Mouse (Mus musculus): ENCODE data around the gene Lrrc23. TPM values are rescaled to one million over a fixed set of nuclear protein-coding genes. Genes with fewer than 3 reads are reported as not detected.

Lrrc23 gene
- 4.9 and 5.3 TPM in 2 replicates for polyA plus RNA-seq (2016; fragmentation: Nextera tagmentation; extraction: Ambion mirVana)

- Histone ChIP-seq H3K9me3 (no peaks in the 10 kb centered on the region), H3K27ac (peak within 1 kb of the TSS; percentile 81), H3K4me1 (peaks cover 43% of the 10 kb centered on the region), H3K4me3 (peak within 1 kb of the TSS; percentile 52), H3K27me3 (ENCODE audit: poor library complexity, severe bottlenecking) (peaks cover 30% of the 10 kb centered on the region), H3K36me3 (replicated peaks) (no peaks in the 10 kb centered on the region)
- WGBS = 3% methylated on average over 23 of the region's 23 CpGs
- DNase-seq (ENCODE audit: extremely low spot score, low spot score) = peak; percentile 76
Observed at GRCm38 (mm10) chr6:124779222-124779983, at the start of gene Lrrc23. Gene Lrrc23 (minus strand): TSS chr6:124779727.

DNA sequence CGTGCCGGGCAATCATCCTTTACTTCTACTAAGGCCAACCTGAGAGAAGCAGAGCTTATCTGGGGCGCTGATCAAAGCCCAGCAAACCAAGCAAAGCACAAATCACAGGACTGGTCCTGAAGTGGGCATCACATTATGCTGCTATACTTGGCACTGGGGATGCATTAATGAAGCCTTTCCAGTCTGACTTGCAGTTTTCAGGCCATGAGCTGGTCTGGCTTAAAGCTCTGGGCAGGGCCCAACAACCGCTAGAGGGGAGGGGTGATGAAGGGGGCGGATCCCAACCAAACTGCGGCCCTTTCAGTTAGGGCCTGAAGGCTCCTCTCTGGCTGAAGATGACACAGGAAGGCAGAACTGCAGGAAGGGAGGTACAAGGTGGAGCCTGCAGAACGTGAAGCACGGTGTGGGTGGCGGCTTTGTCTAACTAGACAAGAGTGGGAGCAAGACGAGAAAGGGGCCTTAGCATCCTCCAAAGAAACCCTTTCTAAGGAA, 48.6 kb upstream of the Lrrc23 start:
- H3K9me3 ChIP-seq = no peaks in the 10 kb centered on the region
- peak overlapping the region; percentile 74 for H3K4me3 ChIP-seq
- peaks cover 65% of the 10 kb centered on the region for H3K36me3 ChIP-seq (replicated peaks)
- H3K4me1 ChIP-seq = peaks cover 45% of the 10 kb centered on the region
- H3K27ac ChIP-seq = peak overlapping the region; percentile 93
- H3K27me3 ChIP-seq (ENCODE audit: poor library complexity, severe bottlenecking) = no peaks in the 10 kb centered on the region
- DNase-seq (ENCODE audit: extremely low spot score, low spot score) = peak; percentile 43
- 29% methylated on average over 10 of the region's 10 CpGs for WGBS

GRCm38 (mm10) chr6:124822049-124822448, 42.5 kb upstream of the Lrrc23 start:
- no peak overlapping the region for H3K4me3 ChIP-seq
- H3K27me3 ChIP-seq (ENCODE audit: poor library complexity, severe bottlenecking) = no peaks in the 10 kb centered on the region
- peaks cover 99% of the 10 kb centered on the region for H3K36me3 ChIP-seq (replicated peaks)

DNA sequence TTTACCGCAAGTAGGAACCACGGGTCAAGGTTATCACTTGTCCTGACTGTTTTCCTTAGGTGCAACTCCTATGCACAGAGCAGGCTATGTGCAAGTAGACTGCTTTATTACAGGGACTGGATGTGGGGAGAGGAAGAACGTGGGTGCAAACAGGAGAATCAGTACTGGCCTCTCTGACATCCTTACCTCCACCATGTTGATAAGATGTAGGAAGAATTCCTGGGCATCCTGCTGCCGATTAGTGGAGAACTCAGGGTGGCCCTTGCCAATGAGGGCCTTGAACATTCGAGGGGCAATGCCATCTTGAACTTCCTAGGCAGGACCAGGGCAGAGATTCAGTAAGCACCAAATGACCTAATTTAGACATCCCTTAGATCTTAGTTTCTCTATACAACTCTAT, 41.4 kb upstream of the Lrrc23 start:
- Histone ChIP-seq H3K27ac (no peak overlapping the region), H3K36me3 (replicated peaks) (peaks cover 100% of the 10 kb centered on the region), H3K4me1 (no peaks in the 10 kb centered on the region), H3K9me3 (no peaks in the 10 kb centered on the region), H3K27me3 (ENCODE audit: poor library complexity, severe bottlenecking) (no peaks in the 10 kb centered on the region), H3K4me3 (no peak overlapping the region)
- DNase-seq (ENCODE audit: extremely low spot score, low spot score) = no peak
- WGBS = 92% methylated on average over 5 of the region's 5 CpGs

More at GRCm38 (mm10) chr6:124822049-124822448, 42.5 kb upstream of the Lrrc23 start:
- DNase-seq (ENCODE audit: extremely low spot score, low spot score) = no peak
- Histone ChIP-seq H3K27ac (no peak overlapping the region), H3K4me1 (no peaks in the 10 kb centered on the region), H3K9me3 (no peaks in the 10 kb centered on the region)
- WGBS = 96% methylated on average over 4 of the region's 4 CpGs

DNA sequence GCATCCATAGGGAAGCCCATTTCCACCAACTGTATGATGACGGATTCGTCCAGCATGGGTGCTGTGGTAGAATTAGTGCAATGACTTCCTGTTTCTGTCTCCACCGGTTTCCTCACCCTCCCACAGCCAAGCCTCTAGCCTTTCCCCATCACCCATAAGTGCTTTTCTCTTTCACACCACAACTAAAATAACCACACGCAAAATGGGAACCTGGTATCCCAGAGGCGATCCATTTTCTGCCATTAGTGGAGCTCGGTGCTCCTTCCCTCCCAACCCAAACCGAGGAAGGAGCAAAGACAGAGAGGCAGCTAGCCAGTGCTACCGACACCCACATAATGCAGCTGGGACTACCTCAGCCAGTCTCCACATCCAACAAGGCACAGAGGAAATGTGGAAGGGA, 38.4 kb upstream of the Lrrc23 start:
- WGBS = 91% methylated on average over 8 of the region's 8 CpGs
- H3K27me3 ChIP-seq (ENCODE audit: poor library complexity, severe bottlenecking) = no peaks in the 10 kb centered on the region
- peaks cover 87% of the 10 kb centered on the region for H3K36me3 ChIP-seq (replicated peaks)
- no peaks in the 10 kb centered on the region for H3K9me3 ChIP-seq
- H3K27ac ChIP-seq = no peak overlapping the region
- no peak overlapping the region for H3K4me3 ChIP-seq
- no peak for DNase-seq (ENCODE audit: extremely low spot score, low spot score)
- H3K4me1 ChIP-seq = peaks cover 22% of the 10 kb centered on the region

DNA sequence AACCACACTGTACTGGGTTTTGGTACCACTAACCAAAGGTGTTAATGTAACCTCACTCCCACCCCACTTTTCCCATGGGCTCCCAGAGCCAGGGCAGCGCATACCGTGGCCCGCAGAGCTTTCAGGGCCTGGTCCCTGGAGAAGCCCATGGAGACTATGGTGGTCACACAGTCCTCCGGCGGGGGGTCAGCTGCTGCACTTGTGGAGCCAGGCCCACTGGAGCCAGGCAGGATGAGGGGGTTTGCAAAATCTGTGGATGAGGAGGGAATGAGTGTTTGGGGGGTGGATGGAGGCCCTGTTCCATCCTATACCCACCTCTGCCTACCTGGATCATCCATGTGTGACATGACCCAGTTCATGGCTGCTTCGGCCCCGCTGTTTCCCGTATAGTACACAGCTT, 38.0 kb upstream of the Lrrc23 start:
- WGBS = 97% methylated on average over 8 of the region's 8 CpGs
- no peak for DNase-seq (ENCODE audit: extremely low spot score, low spot score)
- H3K9me3 ChIP-seq = no peaks in the 10 kb centered on the region
- no peaks in the 10 kb centered on the region for H3K27me3 ChIP-seq (ENCODE audit: poor library complexity, severe bottlenecking)
- no peak overlapping the region for H3K4me3 ChIP-seq
- no peak overlapping the region for H3K27ac ChIP-seq
- peaks cover 87% of the 10 kb centered on the region for H3K36me3 ChIP-seq (replicated peaks)
- H3K4me1 ChIP-seq = peaks cover 26% of the 10 kb centered on the region

DNA sequence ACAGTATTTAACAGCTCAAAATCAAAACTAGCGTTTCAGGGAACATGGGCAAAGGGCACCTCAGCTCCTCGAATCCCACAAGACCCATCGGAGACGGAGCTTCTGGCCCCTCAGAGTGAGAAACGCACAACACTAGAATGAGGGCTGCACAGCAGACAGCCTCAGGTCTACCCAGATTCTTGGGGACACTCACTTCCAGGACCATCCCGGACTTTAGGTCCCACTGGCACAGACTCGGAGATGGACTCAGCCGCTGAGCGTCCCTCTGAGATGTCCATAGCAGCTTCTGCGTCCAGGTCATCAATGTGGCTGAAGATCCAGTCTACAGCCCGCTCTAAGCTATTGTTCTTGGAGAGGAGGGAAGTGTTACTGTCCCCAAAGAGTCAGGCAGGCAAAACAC, 37.6 kb upstream of the Lrrc23 start:
- H3K36me3 ChIP-seq (replicated peaks) = peaks cover 87% of the 10 kb centered on the region
- peaks cover 30% of the 10 kb centered on the region for H3K4me1 ChIP-seq
- no peaks in the 10 kb centered on the region for H3K27me3 ChIP-seq (ENCODE audit: poor library complexity, severe bottlenecking)
- H3K27ac ChIP-seq = no peak overlapping the region
- WGBS = 96% methylated on average over 11 of the region's 11 CpGs
- DNase-seq (ENCODE audit: extremely low spot score, low spot score) = no peak
- no peak overlapping the region for H3K4me3 ChIP-seq
- H3K9me3 ChIP-seq = no peaks in the 10 kb centered on the region

DNA sequence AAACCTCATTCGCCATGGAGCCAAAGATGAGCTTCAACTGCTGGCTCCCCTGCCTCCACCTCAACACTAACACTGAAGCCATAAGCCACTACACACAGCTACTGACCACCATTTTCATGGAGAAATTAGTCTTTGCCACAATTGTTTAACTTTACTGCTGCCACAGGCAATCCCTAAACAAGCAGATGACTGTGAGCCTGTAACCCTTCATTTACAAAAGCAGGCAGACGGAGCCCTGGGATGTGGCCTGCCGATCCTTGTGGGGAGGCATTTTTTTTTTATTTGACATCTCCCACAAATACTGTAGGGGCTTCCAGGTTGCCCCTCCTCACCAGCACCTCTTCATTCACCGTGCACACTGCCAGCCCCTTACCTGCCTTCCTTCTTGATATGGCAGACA, 37.1 kb upstream of the Lrrc23 start:
- H3K27me3 ChIP-seq (ENCODE audit: poor library complexity, severe bottlenecking) = no peaks in the 10 kb centered on the region
- H3K4me3 ChIP-seq = no peak overlapping the region
- no peak for DNase-seq (ENCODE audit: extremely low spot score, low spot score)
- H3K4me1 ChIP-seq = peaks cover 36% of the 10 kb centered on the region
- H3K36me3 ChIP-seq (replicated peaks) = peaks cover 87% of the 10 kb centered on the region
- WGBS = 93% methylated on average over 4 of the region's 4 CpGs
- H3K9me3 ChIP-seq = no peaks in the 10 kb centered on the region
- no peak overlapping the region for H3K27ac ChIP-seq

DNA sequence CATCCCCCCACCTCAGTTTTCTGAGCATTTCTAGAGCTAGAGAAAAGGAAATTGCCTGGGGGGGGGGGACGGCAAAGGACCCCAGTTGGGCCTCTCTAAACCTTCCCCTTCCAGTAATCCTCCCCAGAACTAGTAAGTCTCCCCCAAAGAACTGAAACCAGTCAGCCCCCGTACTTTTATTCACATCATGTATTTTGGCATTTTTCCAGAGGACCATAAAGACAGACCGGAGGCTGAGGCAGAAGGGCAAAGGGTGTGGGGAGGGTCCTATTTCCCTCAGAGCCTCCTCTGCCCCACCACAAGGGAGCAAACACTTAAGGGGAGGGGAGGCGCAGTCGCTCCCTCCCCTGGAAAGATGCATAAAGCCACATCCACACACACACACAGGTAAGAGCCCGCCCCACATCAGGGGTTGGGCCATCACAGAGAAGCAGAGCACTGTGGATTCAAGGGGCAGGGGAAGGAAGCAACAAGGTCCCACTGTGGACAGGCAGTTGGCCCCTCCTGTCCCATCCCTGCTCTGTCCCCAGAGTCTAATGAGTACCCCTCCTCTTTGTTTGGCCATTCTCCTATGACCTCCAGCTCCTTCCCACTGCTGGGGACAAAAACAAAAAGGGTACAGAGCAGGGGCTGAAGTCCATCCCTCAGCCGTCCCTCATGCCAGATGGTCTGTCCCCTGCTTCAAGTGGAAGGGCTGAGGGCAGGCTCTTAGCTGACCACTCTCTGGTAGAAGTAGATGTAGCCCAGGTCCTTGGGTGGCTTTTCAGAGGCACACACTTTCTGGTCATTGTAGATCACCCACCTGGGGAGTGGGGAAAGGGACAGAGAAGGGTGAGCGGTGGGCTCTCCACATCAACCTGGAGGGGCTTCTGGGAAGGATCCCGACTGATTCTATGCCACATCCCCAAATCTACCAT, 35.6 kb upstream of the Lrrc23 start:
- DNase-seq (ENCODE audit: extremely low spot score, low spot score) = no peak
- no peaks in the 10 kb centered on the region for H3K27me3 ChIP-seq (ENCODE audit: poor library complexity, severe bottlenecking)
- H3K27ac ChIP-seq = peak overlapping the region; percentile 99; the same call in 1 of the 2 replicates
- H3K9me3 ChIP-seq = no peaks in the 10 kb centered on the region
- H3K36me3 ChIP-seq (replicated peaks) = peaks cover 87% of the 10 kb centered on the region
- peak overlapping the region; percentile 91 for H3K4me3 ChIP-seq
- H3K4me1 ChIP-seq = peaks cover 49% of the 10 kb centered on the region
- 78% methylated on average over 9 of the region's 9 CpGs for WGBS

DNA sequence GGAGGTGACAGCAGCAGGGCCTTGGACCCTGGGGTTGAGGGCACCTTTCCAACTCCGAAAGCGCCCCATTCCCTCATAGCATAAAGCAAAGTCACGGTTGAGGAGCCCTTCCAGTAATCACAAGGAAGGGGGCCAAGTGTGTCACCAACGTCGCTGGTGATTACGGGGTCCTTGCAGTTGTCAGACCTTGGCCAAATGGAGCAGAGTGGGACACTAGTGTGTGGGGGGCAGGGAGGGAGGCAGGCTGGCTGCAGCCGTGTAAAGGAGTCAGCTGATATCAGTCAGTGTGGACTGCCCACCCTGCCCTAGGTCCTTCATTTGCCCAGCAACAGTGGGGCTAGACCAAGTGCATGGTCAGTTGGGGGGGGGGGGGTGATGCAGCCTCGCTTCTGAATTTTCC, 34.9 kb upstream of the Lrrc23 start:
- no peaks in the 10 kb centered on the region for H3K9me3 ChIP-seq
- no peaks in the 10 kb centered on the region for H3K27me3 ChIP-seq (ENCODE audit: poor library complexity, severe bottlenecking)
- peaks cover 56% of the 10 kb centered on the region for H3K4me1 ChIP-seq
- DNase-seq (ENCODE audit: extremely low spot score, low spot score) = no peak
- WGBS = 51% methylated on average over 8 of the region's 8 CpGs
- peaks cover 86% of the 10 kb centered on the region for H3K36me3 ChIP-seq (replicated peaks)
- peak overlapping the region; percentile 99 for H3K27ac ChIP-seq
- H3K4me3 ChIP-seq = peak overlapping the region; percentile 91

GRCm38 (mm10) chr6:124813933-124814332, 34.4 kb upstream of the Lrrc23 start, which contains the start of gene Tpi1:
Gene Tpi1 (minus strand): TSS chr6:124814296.
- H3K9me3 ChIP-seq = no peaks in the 10 kb centered on the region
- H3K4me1 ChIP-seq = peaks cover 61% of the 10 kb centered on the region
- no peaks in the 10 kb centered on the region for H3K27me3 ChIP-seq (ENCODE audit: poor library complexity, severe bottlenecking)
- H3K4me3 ChIP-seq = peak within 1 kb of the TSS; percentile 91
- peaks cover 81% of the 10 kb centered on the region for H3K36me3 ChIP-seq (replicated peaks)
- peak; percentile 88 for DNase-seq (ENCODE audit: extremely low spot score, low spot score)
- peak within 1 kb of the TSS; percentile 99 for H3K27ac ChIP-seq
- WGBS = 0% methylated on average over 22 of the region's 22 CpGs

- Histone ChIP-seq H3K36me3 (replicated peaks) (peaks cover 77% of the 10 kb centered on the region), H3K27ac (peak overlapping the region; percentile 99), H3K27me3 (ENCODE audit: poor library complexity, severe bottlenecking) (no peaks in the 10 kb centered on the region), H3K4me3 (peak overlapping the region; percentile 91), H3K4me1 (peaks cover 65% of the 10 kb centered on the region), H3K9me3 (no peaks in the 10 kb centered on the region)
- peak; percentile 71 for DNase-seq (ENCODE audit: extremely low spot score, low spot score)
- 0% methylated on average over 18 of the region's 18 CpGs for WGBS
Observed at GRCm38 (mm10) chr6:124813496-124813895, 34.0 kb upstream of the Lrrc23 start.
